Mouse (Mus musculus): ENCODE results near the gene Tbc1d8. TPM values are rescaled to one million over a fixed set of nuclear protein-coding genes. Genes with fewer than 3 reads are reported as not detected.

The Tbc1d8 gene
- total and polyA plus RNA-seq, 3 experiments, result 1.5 to 2.4 TPM; not detected in 1

- no peak for DNase-seq (ENCODE audit: low read depth, low spot score)
- Histone ChIP-seq H3K79me2 (ENCODE audit: control insufficient read depth, insufficient read depth, low read length, poor library complexity) (no peaks in the 10 kb centered on the region), H3K4me1 (ENCODE audit: control insufficient read depth in 1 of 2, insufficient read depth in 2 of 2, low read length in 2 of 2) (peaks cover 3 to 11% of the 10 kb centered on the region in 2 experiments), H3K9me3 (replicated peaks; ENCODE audit: insufficient read depth, low read length) (no peaks in the 10 kb centered on the region), H3K4me3 (ENCODE audit: control insufficient read depth in 1 of 2, insufficient read depth in 1 of 2, low read depth in 2 of 2, low read length in 2 of 2) (no peak overlapping the region), H3K27me3 (ENCODE audit: control insufficient read depth in 1 of 2, insufficient read depth in 2 of 2, low read length in 2 of 2) (no peaks in the 10 kb centered on the region), H3K27ac (ENCODE audit: control insufficient read depth, low read depth, low read length) (no peak overlapping the region), H3K36me3 (ENCODE audit: control insufficient read depth in 1 of 2, insufficient read depth in 2 of 2, low read length in 2 of 2) (peaks cover 0 to 10% of the 10 kb centered on the region in 2 experiments; a peak in 2 of 4 replicates), H3K9ac (ENCODE audit: control insufficient read depth, low read depth, low read length, poor library complexity, severe bottlenecking) (no peak overlapping the region)
- TF ChIP-seq POLR2AphosphoS5 (IDR thresholded peaks at IDR 0.05; ENCODE audit: borderline replicate concordance, low read depth, low read length), result no peak
- no peak for TF ChIP-seq HCFC1 (IDR thresholded peaks at IDR 0.05; ENCODE audit: low read depth, low read length)
- TF ChIP-seq SMC3 (IDR thresholded peaks at IDR 0.05; ENCODE audit: low read depth, low read length), result no peak
- no peak for TF ChIP-seq POLR2AphosphoS2 (IDR thresholded peaks at IDR 0.05; ENCODE audit: low read length)
- no peak for TF ChIP-seq ELF1 (IDR thresholded peaks at IDR 0.05; ENCODE audit: low read depth, low read length)
- no peak for TF ChIP-seq MXI1 (IDR thresholded peaks at IDR 0.05; ENCODE audit: low read depth, low read length)
- TF ChIP-seq MEF2A (IDR thresholded peaks at IDR 0.05; ENCODE audit: extremely low read depth, insufficient replicate concordance, low read depth, low read length, poor library complexity, severe bottlenecking), result no peak
Measured at GRCm38 (mm10) chr1:39384914-39385313, 93.6 kb downstream of the Tbc1d8 start.

- no peaks in the 10 kb centered on the region for H3K9me3 ChIP-seq (replicated peaks; ENCODE audit: insufficient read depth, low read length)
- H3K9ac ChIP-seq (ENCODE audit: control insufficient read depth, low read depth, low read length, poor library complexity, severe bottlenecking), result no peak overlapping the region
- no peaks in the 10 kb centered on the region for H3K27me3 ChIP-seq (ENCODE audit: control insufficient read depth in 1 of 2, insufficient read depth in 2 of 2, low read length in 2 of 2)
- H3K36me3 ChIP-seq (ENCODE audit: control insufficient read depth in 1 of 2, insufficient read depth in 2 of 2, low read length in 2 of 2), result no peaks in the 10 kb centered on the region
- no peak for DNase-seq (ENCODE audit: low read depth, low spot score)
- no peaks in the 10 kb centered on the region for H3K79me2 ChIP-seq (ENCODE audit: control insufficient read depth, insufficient read depth, low read length, poor library complexity)
- H3K4me1 ChIP-seq (ENCODE audit: control insufficient read depth in 1 of 2, insufficient read depth in 2 of 2, low read length in 2 of 2), result peaks cover 0 to 6% of the 10 kb centered on the region in 2 experiments; a peak in 2 of 4 replicates
- no peak overlapping the region for H3K27ac ChIP-seq (ENCODE audit: control insufficient read depth, low read depth, low read length)
- no peak overlapping the region for H3K4me3 ChIP-seq (ENCODE audit: control insufficient read depth in 1 of 2, insufficient read depth in 1 of 2, low read depth in 2 of 2, low read length in 2 of 2)
- TF ChIP-seq MAX (IDR thresholded peaks at IDR 0.05; ENCODE audit: low read length) (no peak), POLR2A (IDR thresholded peaks at IDR 0.05; ENCODE audit: control insufficient read depth in 1 of 2, insufficient read depth in 1 of 2, low read depth in 1 of 2, low read length in 2 of 2, poor library complexity in 1 of 2) (no peak), ZMIZ1 (IDR thresholded peaks at IDR 0.05; ENCODE audit: low read depth, low read length) (no peak), MEF2A (IDR thresholded peaks at IDR 0.05; ENCODE audit: extremely low read depth, insufficient replicate concordance, low read depth, low read length, poor library complexity, severe bottlenecking) (no peak), TAL1 (IDR thresholded peaks at IDR 0.05; ENCODE audit: low read length) (no peak), JUND (IDR thresholded peaks at IDR 0.05; ENCODE audit: low read depth, low read length) (no peak), RAD21 (IDR thresholded peaks at IDR 0.05; ENCODE audit: low read depth, low read length) (no peak), MYB (IDR thresholded peaks at IDR 0.05; ENCODE audit: low read depth, low read length) (no peak), MAFK (IDR thresholded peaks at IDR 0.05; ENCODE audit: borderline replicate concordance, low read depth, low read length) (no peak), USF2 (IDR thresholded peaks at IDR 0.05; ENCODE audit: borderline replicate concordance in 1 of 2, insufficient read depth in 1 of 2, low read depth in 1 of 2, low read length in 2 of 2) (no peak)
Measured at GRCm38 (mm10) chr1:39381017-39381416, 97.5 kb downstream of the Tbc1d8 start.
